ENCODE assay signal across 13 mouse cellular contexts in the genomic region with DNA sequence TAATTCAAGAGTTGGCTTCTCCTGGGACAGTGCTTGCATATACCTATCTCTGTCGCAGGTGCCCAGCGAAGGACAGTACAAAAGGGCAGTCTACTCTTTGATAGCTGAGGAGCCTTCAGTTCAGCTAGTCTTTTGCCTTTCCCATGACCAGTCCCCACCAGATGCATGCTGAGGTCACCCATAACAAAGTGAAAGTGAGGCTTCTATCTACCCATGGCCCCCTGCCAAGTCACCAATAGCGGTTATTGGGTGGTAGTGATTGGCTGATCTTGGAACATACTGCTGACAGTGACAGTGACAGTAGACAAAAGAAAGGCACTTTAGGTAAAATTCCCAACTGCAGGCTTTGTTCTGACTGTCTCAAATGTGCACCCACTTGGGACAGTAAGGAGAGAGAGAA. TPM values are rescaled to one million over a fixed set of nuclear protein-coding genes. Genes with fewer than 3 reads are reported as not detected.
A peak's percentile ranks its signal among the peaks of the same experiment; 100 is the strongest.
DNase-seq lines count a peak whose midpoint lies in the region; ATAC-seq lines count a peak whose summit lies in the region.
"Had no signal": no experiment of that assay in that cellular context is flagged by ENCODE, and none has a peak within 500 bp of the region (broad histone marks: within the 10 kb centered on the region; RNA-seq: fewer than 3 reads in every experiment).

No protein-coding gene starts in this region.

- WGBS in forebrain, embryonic 10.5 days = 94% methylated on average over 3 of the region's 3 CpGs
- WGBS in forebrain, embryonic 14.5 days = 73% methylated on average over 3 of the region's 3 CpGs
- WGBS in lung, embryonic 16.5 days = 52% methylated on average over 3 of the region's 3 CpGs

- H3K9me3 ChIP-seq in forebrain, embryonic 10.5 days = no peaks in the 10 kb centered on the region
- H3K9me3 ChIP-seq in forebrain, embryonic 14.5 days (replicated peaks; ENCODE audit: control insufficient read depth, low read length) = no peaks in the 10 kb centered on the region
- H3K9me3 ChIP-seq in lung, embryonic 16.5 days (ENCODE audit: control insufficient read depth, low read length) = no peaks in the 10 kb centered on the region

- no peaks in the 10 kb centered on the region for H3K27me3 ChIP-seq in forebrain, embryonic 10.5 days (ENCODE audit: poor library complexity, severe bottlenecking)
- no peaks in the 10 kb centered on the region for H3K27me3 ChIP-seq in forebrain, embryonic 14.5 days (replicated peaks; ENCODE audit: control insufficient read depth, insufficient read depth, low read length)
- no peaks in the 10 kb centered on the region for H3K27me3 ChIP-seq in lung, embryonic 16.5 days (ENCODE audit: control insufficient read depth, insufficient read depth, low read depth, low read length)

- DNase-seq in forebrain, embryonic 10.5 days (ENCODE audit: extremely low spot score, low spot score) = no peak
- DNase-seq in forebrain, embryonic 14.5 days (ENCODE audit: low spot score) = no peak
- peak; percentile 25 for DNase-seq in urinary bladder, postnatal 14 days (ENCODE audit: low spot score)
- DNase-seq in urinary bladder, postnatal 36 days (ENCODE audit: low spot score in 2 of 2) = no peak
- no peak for DNase-seq in spleen, postnatal 36 days (ENCODE audit: low spot score in 2 of 2)
- no peak for DNase-seq in spleen, postnatal 4 days (ENCODE audit: low spot score in 2 of 2)
- DNase-seq: cerebellum, adult 9-11 months; kidney, postnatal 10 days had no signal

- no peak overlapping the region for H3K4me3 ChIP-seq in forebrain, embryonic 10.5 days
- H3K4me3 ChIP-seq in forebrain, embryonic 14.5 days (ENCODE audit: low read depth, low read length) = no peak overlapping the region
- H3K4me3 ChIP-seq in lung, embryonic 16.5 days (ENCODE audit: low read length) = no peak overlapping the region

- peak overlapping the region; percentile 26; the same call in 1 of the 2 replicates for H3K27ac ChIP-seq in forebrain, embryonic 10.5 days
- no peak overlapping the region for H3K27ac ChIP-seq in forebrain, embryonic 14.5 days (ENCODE audit: low read depth, low read length)
- H3K27ac ChIP-seq in lung, embryonic 16.5 days (ENCODE audit: low read length) = peak overlapping the region; percentile 74
- H3K27ac ChIP-seq: macrophage had no signal

- no peak overlapping the region for H3K4me2 ChIP-seq in forebrain, embryonic 14.5 days (ENCODE audit: low read length)
- peak overlapping the region; percentile 35 for H3K4me2 ChIP-seq in lung, embryonic 16.5 days (ENCODE audit: low read depth, low read length)

- H3K36me3 ChIP-seq in forebrain, embryonic 10.5 days (replicated peaks) = peaks cover 69% of the 10 kb centered on the region
- H3K36me3 ChIP-seq in forebrain, embryonic 14.5 days (ENCODE audit: control insufficient read depth, insufficient read depth, low read length) = no peaks in the 10 kb centered on the region
- H3K36me3 ChIP-seq in lung, embryonic 16.5 days (ENCODE audit: control insufficient read depth, insufficient read depth, low read length) = no peaks in the 10 kb centered on the region

- peaks cover 78% of the 10 kb centered on the region for H3K4me1 ChIP-seq in forebrain, embryonic 10.5 days
- peaks cover 8% of the 10 kb centered on the region for H3K4me1 ChIP-seq in forebrain, embryonic 14.5 days (ENCODE audit: control insufficient read depth, insufficient read depth, low read length)
- peaks cover 18% of the 10 kb centered on the region for H3K4me1 ChIP-seq in lung, embryonic 16.5 days (replicated peaks; ENCODE audit: control insufficient read depth, insufficient read depth, low read length)

- no peak for ATAC-seq in forebrain, embryonic 14.5 days
- ATAC-seq in lung, embryonic 16.5 days (ENCODE audit: low read depth) = peak; percentile 34; the same call in 1 of the 2 replicates
- ATAC-seq in activated CD4-positive, CD25-positive, alpha-beta regulatory T cell, adult 4 months = no peak
- ATAC-seq: hindbrain, embryonic 16.5 days had no signal

- no peak overlapping the region for H3K9ac ChIP-seq in forebrain, embryonic 14.5 days (ENCODE audit: low read length)
- no peak overlapping the region for H3K9ac ChIP-seq in lung, embryonic 16.5 days (ENCODE audit: low read length)

RNA-seq across cellular contexts. Expression of a gene that starts 53.2 kb away (rescaled TPM):
- polyA plus RNA-seq in forebrain, embryonic 10.5 days (2016; fragmentation: Nextera tagmentation; extraction: Ambion mirVana) = 102 and 110 TPM in 2 replicates
- 64.2 and 71.9 TPM in 2 replicates for polyA plus RNA-seq in forebrain, embryonic 14.5 days (2014; fragmentation: Nextera tagmentation; extraction: Ambion mirVana)
- polyA plus RNA-seq in lung, embryonic 16.5 days (2015; fragmentation: Nextera tagmentation; extraction: Ambion mirVana) = 78.2 and 85.0 TPM in 2 replicates
- polyA plus RNA-seq in activated CD4-positive, CD25-positive, alpha-beta regulatory T cell, adult 4 months (2017; shearing (Covaris generic)) = not detected
- polyA plus RNA-seq: C2C12, macrophage had no signal

Comparison
In these comparisons a context has a peak if more than half of its experiments do, and no peak if none do; other contexts are left out.
1. RNA of a gene that starts 53.2 kb away (polyA plus RNA-seq): 102 to 110 TPM in forebrain, embryonic 10.5 days, 78.2 to 85.0 TPM in lung, embryonic 16.5 days and 64.2 to 71.9 TPM in forebrain, embryonic 14.5 days; not detected in activated CD4-positive, CD25-positive, alpha-beta regulatory T cell, adult 4 months; every median in the first group is over 10 times any median in the second.